Mouse (Mus musculus) forelimb bud, embryonic 11.5 days (tissue): ENCODE measurements around the gene 1700025G04Rik.

Source experiments
- DNase-seq: peaks from one replicate; pipeline ENCODE4 v3.0.0-alpha.2; 2012; ENCODE audit warnings: low read depth, low spot score

Gene 1700025G04Rik

GRCm38 (mm10) chr1:152033731-152034130 lies 56.2 kb downstream of the 1700025G04Rik start:
- DNase-seq, result no peak

GRCm38 (mm10) chr1:152032144-152032543 lies 57.8 kb downstream of the 1700025G04Rik start:
- no peak for DNase-seq

- DNase-seq, result no peak
Measured at GRCm38 (mm10) chr1:152030546-152030945, 59.4 kb downstream of the 1700025G04Rik start.

GRCm38 (mm10) chr1:152028718-152029117 lies 61.2 kb downstream of the 1700025G04Rik start:
- DNase-seq, result no peak

GRCm38 (mm10) chr1:152026762-152027161 lies 63.2 kb downstream of the 1700025G04Rik start:
- DNase-seq, result no peak

GRCm38 (mm10) chr1:152025308-152025707 lies 64.6 kb downstream of the 1700025G04Rik start:
- DNase-seq, result no peak

GRCm38 (mm10) chr1:152024019-152024787 lies 65.7 kb downstream of the 1700025G04Rik start:
- DNase-seq, result no peak

GRCm38 (mm10) chr1:152020812-152021211 lies 69.1 kb downstream of the 1700025G04Rik start:
- DNase-seq, result no peak

GRCm38 (mm10) chr1:152020070-152020469 lies 69.9 kb downstream of the 1700025G04Rik start:
- DNase-seq, result no peak

GRCm38 (mm10) chr1:152019196-152019595 lies 70.7 kb downstream of the 1700025G04Rik start:
- peak; percentile 36 for DNase-seq

GRCm38 (mm10) chr1:152018322-152018721 lies 71.6 kb downstream of the 1700025G04Rik start:
- no peak for DNase-seq

GRCm38 (mm10) chr1:152016663-152017062 lies 73.3 kb downstream of the 1700025G04Rik start:
- no peak for DNase-seq

- no peak for DNase-seq
Measured at GRCm38 (mm10) chr1:152015555-152016125, 74.3 kb downstream of the 1700025G04Rik start.

- DNase-seq, result no peak
Measured at GRCm38 (mm10) chr1:152011741-152012140, 78.2 kb downstream of the 1700025G04Rik start.

- DNase-seq, result no peak
Measured at GRCm38 (mm10) chr1:152010251-152010980, 79.5 kb downstream of the 1700025G04Rik start.

GRCm38 (mm10) chr1:152008473-152008991 lies 81.4 kb downstream of the 1700025G04Rik start:
- no peak for DNase-seq

- DNase-seq, result no peak
Measured at GRCm38 (mm10) chr1:152006529-152006928, 83.4 kb downstream of the 1700025G04Rik start.

GRCm38 (mm10) chr1:152004509-152004908 lies 85.4 kb downstream of the 1700025G04Rik start:
- DNase-seq, result no peak

GRCm38 (mm10) chr1:152000461-152000860 lies 89.5 kb downstream of the 1700025G04Rik start:
- no peak for DNase-seq

- DNase-seq, result no peak
Measured at GRCm38 (mm10) chr1:151999424-151999842, 90.5 kb downstream of the 1700025G04Rik start.

- no peak for DNase-seq
Measured at GRCm38 (mm10) chr1:151998721-151999206, 91.2 kb downstream of the 1700025G04Rik start.

- no peak for DNase-seq
Measured at GRCm38 (mm10) chr1:151997591-151997990, 92.3 kb downstream of the 1700025G04Rik start.
